Mouse (Mus musculus): ENCODE results near the gene Itga6.
"Not testable (repeated sequence)": the region's sequence is repeated elsewhere in the genome, so short reads cannot be mapped to it uniquely, and the experiment has no call there.

Gene Itga6

GRCm38 (mm10) chr2:71745610-71746374 is at the start of gene Itga6:
Itga6 (plus strand) TSS chr2:71745616.
- no peak for DNase-seq

GRCm38 (mm10) chr2:71696776-71697175 is 48.6 kb upstream of the Itga6 start:
- no peak for DNase-seq

- no peak for DNase-seq
These were observed 47.7 kb upstream of the Itga6 start for GRCm38 (mm10) chr2:71697408-71698336.

- no peak for DNase-seq
These were observed 47.0 kb upstream of the Itga6 start for GRCm38 (mm10) chr2:71698366-71698765.

GRCm38 (mm10) chr2:71698942-71699341 is 46.5 kb upstream of the Itga6 start:
- DNase-seq = no peak

- no peak for DNase-seq
These were observed 44.1 kb upstream of the Itga6 start for GRCm38 (mm10) chr2:71701341-71701740.

- DNase-seq = no peak
These were observed 41.1 kb upstream of the Itga6 start for GRCm38 (mm10) chr2:71704309-71704708.

- no peak for DNase-seq
These were observed 36.5 kb upstream of the Itga6 start for GRCm38 (mm10) chr2:71708886-71709285.

GRCm38 (mm10) chr2:71711640-71712039 is 33.8 kb upstream of the Itga6 start:
- no peak for DNase-seq

- DNase-seq = no peak
These were observed 31.0 kb upstream of the Itga6 start for GRCm38 (mm10) chr2:71714416-71714815.

GRCm38 (mm10) chr2:71719005-71719386 is 26.4 kb upstream of the Itga6 start:
- DNase-seq = no peak

GRCm38 (mm10) chr2:71719387-71720034 is 25.9 kb upstream of the Itga6 start:
- DNase-seq = peak; percentile 6 to 12

- not testable (repeated sequence) for DNase-seq
These were observed 24.9 kb upstream of the Itga6 start for GRCm38 (mm10) chr2:71720556-71720955.

- no peak for DNase-seq
These were observed 22.5 kb upstream of the Itga6 start for GRCm38 (mm10) chr2:71722913-71723312.

- DNase-seq = no peak
These were observed 21.8 kb upstream of the Itga6 start for GRCm38 (mm10) chr2:71723623-71724022.

- DNase-seq = no peak
These were observed 21.4 kb upstream of the Itga6 start for GRCm38 (mm10) chr2:71724028-71724427.

GRCm38 (mm10) chr2:71725446-71725845 is 20.0 kb upstream of the Itga6 start:
- DNase-seq = no peak

- no peak for DNase-seq
These were observed 18.3 kb upstream of the Itga6 start for GRCm38 (mm10) chr2:71726883-71727676.

GRCm38 (mm10) chr2:71728341-71728740 is 17.1 kb upstream of the Itga6 start:
- DNase-seq = no peak

- DNase-seq = no peak
These were observed 16.6 kb upstream of the Itga6 start for GRCm38 (mm10) chr2:71728796-71729195.

GRCm38 (mm10) chr2:71730623-71731612 is 14.5 kb upstream of the Itga6 start:
- peak in 1 of 2 experiments; percentile 3 for DNase-seq
